Mouse (Mus musculus): ENCODE results near the gene Cntnap5a. TPM values are rescaled to one million over a fixed set of nuclear protein-coding genes. Genes with fewer than 3 reads are reported as not detected.
A peak's percentile ranks its signal among the peaks of the same experiment; 100 is the strongest.

The Cntnap5a gene
- polyA plus RNA-seq, 1 experiment from 2014 or later = 1.5 TPM

DNA sequence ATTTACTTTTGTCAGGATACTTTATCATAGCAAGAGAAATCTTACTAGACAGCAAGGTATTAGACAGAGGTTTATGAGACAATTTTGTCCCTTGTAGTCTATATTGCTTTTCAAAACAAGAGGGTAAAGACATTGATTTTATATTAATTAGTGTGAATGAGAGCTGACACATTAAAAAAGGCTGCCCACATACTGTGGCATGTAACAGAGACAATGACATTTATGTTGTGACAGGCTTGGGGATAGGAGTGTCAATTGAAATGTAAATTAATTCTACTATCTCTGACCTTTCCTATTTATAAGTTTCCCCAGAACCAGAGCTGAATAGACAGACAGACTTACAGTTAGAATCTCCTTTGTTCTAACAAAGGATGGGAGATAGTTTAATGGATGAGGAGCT is 596.6 kb downstream of the Cntnap5a start:
- no peak overlapping the region for H3K4me3 ChIP-seq (replicated peaks; ENCODE audit: low read length)
- no peaks in the 10 kb centered on the region for H3K9me3 ChIP-seq (ENCODE audit: control insufficient read depth, low read length)
- no peaks in the 10 kb centered on the region for H3K4me1 ChIP-seq (replicated peaks; ENCODE audit: control insufficient read depth, insufficient read depth, low read length)
- no peak for ATAC-seq
- H3K27ac ChIP-seq (ENCODE audit: low read length) = no peak overlapping the region
- no peak overlapping the region for H3K4me2 ChIP-seq (ENCODE audit: low read length)
- H3K36me3 ChIP-seq (ENCODE audit: control insufficient read depth, insufficient read depth) = no peaks in the 10 kb centered on the region
- H3K27me3 ChIP-seq (replicated peaks; ENCODE audit: control insufficient read depth, insufficient read depth, low read length) = no peaks in the 10 kb centered on the region
- H3K9ac ChIP-seq (replicated peaks; ENCODE audit: low read depth, low read length) = no peak overlapping the region

DNA sequence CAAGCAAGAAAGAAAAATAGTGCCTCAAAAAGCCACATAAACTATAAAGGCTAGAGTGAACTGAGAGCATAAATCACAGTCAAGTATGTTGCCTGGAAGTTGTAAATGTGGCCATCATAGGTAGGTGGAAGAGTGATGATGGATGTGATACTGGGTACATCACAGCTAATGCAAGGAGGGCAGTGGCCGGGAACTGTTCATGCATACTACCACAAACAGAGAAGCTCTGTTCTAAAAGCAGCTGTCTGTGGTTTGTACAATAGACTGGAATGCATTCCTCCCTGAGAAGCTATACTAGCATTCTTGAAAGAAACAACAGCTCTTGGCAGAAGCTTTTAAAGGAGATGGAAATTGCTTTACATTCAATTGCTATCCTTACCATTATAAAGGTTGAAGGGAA is 599.4 kb downstream of the Cntnap5a start:
- H3K27ac ChIP-seq (ENCODE audit: low read length) = no peak overlapping the region
- no peaks in the 10 kb centered on the region for H3K27me3 ChIP-seq (replicated peaks; ENCODE audit: control insufficient read depth, insufficient read depth, low read length)
- WGBS = 49% methylated on average over 1 of the region's 1 CpGs
- no peak overlapping the region for H3K4me3 ChIP-seq (replicated peaks; ENCODE audit: low read length)
- ATAC-seq = no peak
- no peaks in the 10 kb centered on the region for H3K36me3 ChIP-seq (ENCODE audit: control insufficient read depth, insufficient read depth)
- H3K4me1 ChIP-seq (replicated peaks; ENCODE audit: control insufficient read depth, insufficient read depth, low read length) = no peaks in the 10 kb centered on the region
- H3K4me2 ChIP-seq (ENCODE audit: low read length) = no peak overlapping the region
- no peak overlapping the region for H3K9ac ChIP-seq (replicated peaks; ENCODE audit: low read depth, low read length)
- no peaks in the 10 kb centered on the region for H3K9me3 ChIP-seq (ENCODE audit: control insufficient read depth, low read length)

- Histone ChIP-seq H3K27ac (ENCODE audit: low read length) (no peak overlapping the region), H3K4me2 (ENCODE audit: low read length) (no peak overlapping the region), H3K27me3 (replicated peaks; ENCODE audit: control insufficient read depth, insufficient read depth, low read length) (no peaks in the 10 kb centered on the region), H3K4me3 (replicated peaks; ENCODE audit: low read length) (no peak overlapping the region), H3K9ac (replicated peaks; ENCODE audit: low read depth, low read length) (no peak overlapping the region), H3K4me1 (replicated peaks; ENCODE audit: control insufficient read depth, insufficient read depth, low read length) (no peaks in the 10 kb centered on the region), H3K9me3 (ENCODE audit: control insufficient read depth, low read length) (no peaks in the 10 kb centered on the region), H3K36me3 (ENCODE audit: control insufficient read depth, insufficient read depth) (no peaks in the 10 kb centered on the region)
- peak; percentile 59 for ATAC-seq
- 34% methylated on average over 3 of the region's 3 CpGs for WGBS
Observed at GRCm38 (mm10) chr1:116306555-116306954, 622.0 kb downstream of the Cntnap5a start.

- no peak for ATAC-seq
- 74% methylated on average over 3 of the region's 3 CpGs for WGBS
Observed at GRCm38 (mm10) chr1:116311512-116311911, 627.0 kb downstream of the Cntnap5a start.

DNA sequence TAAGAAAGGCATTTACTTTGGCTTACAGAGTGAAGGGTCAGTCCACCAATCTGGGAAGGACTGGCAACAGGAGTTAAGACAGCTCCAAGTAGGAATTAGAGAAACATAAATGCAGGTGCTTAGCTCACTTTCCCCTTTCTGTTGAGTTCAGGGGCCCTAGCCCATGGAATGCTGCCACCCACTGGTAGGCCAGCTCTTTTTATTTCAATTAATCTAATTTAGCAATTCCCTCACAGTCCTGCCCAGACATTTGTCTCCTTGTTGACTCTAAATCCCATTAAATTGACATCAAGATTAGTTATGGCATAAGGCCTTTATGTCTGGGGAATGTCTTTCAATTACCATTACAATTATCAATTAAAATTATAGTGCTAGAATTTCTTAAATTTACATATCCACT is 628.7 kb downstream of the Cntnap5a start:
- no peaks in the 10 kb centered on the region for H3K27me3 ChIP-seq (replicated peaks; ENCODE audit: control insufficient read depth, insufficient read depth, low read length)
- no peak overlapping the region for H3K4me2 ChIP-seq (ENCODE audit: low read length)
- H3K9me3 ChIP-seq (ENCODE audit: control insufficient read depth, low read length) = no peaks in the 10 kb centered on the region
- no peak overlapping the region for H3K27ac ChIP-seq (ENCODE audit: low read length)
- H3K36me3 ChIP-seq (ENCODE audit: control insufficient read depth, insufficient read depth) = no peaks in the 10 kb centered on the region
- H3K4me3 ChIP-seq (replicated peaks; ENCODE audit: low read length) = no peak overlapping the region
- H3K4me1 ChIP-seq (replicated peaks; ENCODE audit: control insufficient read depth, insufficient read depth, low read length) = no peaks in the 10 kb centered on the region
- ATAC-seq = no peak
- H3K9ac ChIP-seq (replicated peaks; ENCODE audit: low read depth, low read length) = no peak overlapping the region

More at GRCm38 (mm10) chr1:116311512-116311911, 627.0 kb downstream of the Cntnap5a start:
- no peak overlapping the region for H3K4me2 ChIP-seq (ENCODE audit: low read length)
- H3K4me3 ChIP-seq (replicated peaks; ENCODE audit: low read length) = no peak overlapping the region
- H3K9me3 ChIP-seq (ENCODE audit: control insufficient read depth, low read length) = no peaks in the 10 kb centered on the region
- H3K36me3 ChIP-seq (ENCODE audit: control insufficient read depth, insufficient read depth) = no peaks in the 10 kb centered on the region
- H3K9ac ChIP-seq (replicated peaks; ENCODE audit: low read depth, low read length) = no peak overlapping the region
- H3K27ac ChIP-seq (ENCODE audit: low read length) = no peak overlapping the region
- H3K4me1 ChIP-seq (replicated peaks; ENCODE audit: control insufficient read depth, insufficient read depth, low read length) = no peaks in the 10 kb centered on the region
- H3K27me3 ChIP-seq (replicated peaks; ENCODE audit: control insufficient read depth, insufficient read depth, low read length) = no peaks in the 10 kb centered on the region

DNA sequence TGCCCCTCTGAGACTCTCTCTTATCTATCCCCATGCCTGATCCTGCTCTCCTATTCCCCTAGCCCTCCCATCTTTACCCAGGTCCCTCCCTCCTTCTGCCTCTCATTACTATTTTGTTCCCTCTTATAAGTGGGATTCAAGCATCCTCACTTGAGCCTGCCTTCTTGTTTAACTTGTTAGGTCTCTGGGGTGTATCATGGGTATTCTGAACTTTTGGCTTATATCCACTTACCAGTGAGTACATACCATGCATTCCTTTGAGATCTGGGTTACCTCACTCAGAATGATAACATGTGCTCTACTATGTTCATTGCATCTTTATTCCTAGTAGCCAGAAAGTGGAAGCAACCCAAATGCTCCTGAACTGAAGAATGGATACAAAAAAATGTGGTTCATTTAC is 639.9 kb downstream of the Cntnap5a start:
- H3K4me3 ChIP-seq (replicated peaks; ENCODE audit: low read length) = no peak overlapping the region
- no peaks in the 10 kb centered on the region for H3K9me3 ChIP-seq (ENCODE audit: control insufficient read depth, low read length)
- H3K36me3 ChIP-seq (ENCODE audit: control insufficient read depth, insufficient read depth) = no peaks in the 10 kb centered on the region
- no peaks in the 10 kb centered on the region for H3K4me1 ChIP-seq (replicated peaks; ENCODE audit: control insufficient read depth, insufficient read depth, low read length)
- H3K9ac ChIP-seq (replicated peaks; ENCODE audit: low read depth, low read length) = no peak overlapping the region
- no peak overlapping the region for H3K4me2 ChIP-seq (ENCODE audit: low read length)
- no peaks in the 10 kb centered on the region for H3K27me3 ChIP-seq (replicated peaks; ENCODE audit: control insufficient read depth, insufficient read depth, low read length)
- ATAC-seq = no peak
- no peak overlapping the region for H3K27ac ChIP-seq (ENCODE audit: low read length)

- Histone ChIP-seq H3K9me3 (ENCODE audit: control insufficient read depth, low read length) (no peaks in the 10 kb centered on the region), H3K36me3 (ENCODE audit: control insufficient read depth, insufficient read depth) (no peaks in the 10 kb centered on the region), H3K4me1 (replicated peaks; ENCODE audit: control insufficient read depth, insufficient read depth, low read length) (no peaks in the 10 kb centered on the region), H3K27me3 (replicated peaks; ENCODE audit: control insufficient read depth, insufficient read depth, low read length) (no peaks in the 10 kb centered on the region), H3K27ac (ENCODE audit: low read length) (no peak overlapping the region), H3K4me2 (ENCODE audit: low read length) (no peak overlapping the region), H3K4me3 (replicated peaks; ENCODE audit: low read length) (no peak overlapping the region), H3K9ac (replicated peaks; ENCODE audit: low read depth, low read length) (no peak overlapping the region)
- no peak for ATAC-seq
Observed at GRCm38 (mm10) chr1:116353669-116354068, 669.1 kb downstream of the Cntnap5a start.

DNA sequence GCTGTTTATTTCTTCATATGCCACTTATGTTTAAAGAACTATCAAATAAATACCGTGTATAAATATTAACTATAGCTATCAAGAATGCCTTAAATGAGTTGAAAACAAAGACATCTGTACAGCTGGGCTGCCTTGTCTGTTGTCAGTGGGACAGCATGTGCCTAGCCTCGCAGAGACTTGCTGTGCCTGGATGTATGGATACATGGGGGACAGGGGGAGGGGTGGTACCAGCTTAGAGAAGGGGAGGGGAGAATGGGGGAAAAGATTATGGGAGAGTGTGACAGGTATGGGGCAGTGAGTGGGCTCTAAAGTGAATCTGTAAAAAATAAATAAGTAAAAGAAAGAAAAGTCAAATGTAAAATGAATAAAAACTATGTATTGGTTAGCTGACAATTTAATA is 681.0 kb downstream of the Cntnap5a start:
- H3K36me3 ChIP-seq (ENCODE audit: control insufficient read depth, insufficient read depth) = no peaks in the 10 kb centered on the region
- 33% methylated on average over 2 of the region's 2 CpGs for WGBS
- H3K27ac ChIP-seq (ENCODE audit: low read length) = no peak overlapping the region
- no peak overlapping the region for H3K9ac ChIP-seq (replicated peaks; ENCODE audit: low read depth, low read length)
- no peak overlapping the region for H3K4me2 ChIP-seq (ENCODE audit: low read length)
- no peak for ATAC-seq
- H3K4me1 ChIP-seq (replicated peaks; ENCODE audit: control insufficient read depth, insufficient read depth, low read length) = no peaks in the 10 kb centered on the region
- no peaks in the 10 kb centered on the region for H3K9me3 ChIP-seq (ENCODE audit: control insufficient read depth, low read length)
- H3K27me3 ChIP-seq (replicated peaks; ENCODE audit: control insufficient read depth, insufficient read depth, low read length) = no peaks in the 10 kb centered on the region
- no peak overlapping the region for H3K4me3 ChIP-seq (replicated peaks; ENCODE audit: low read length)

DNA sequence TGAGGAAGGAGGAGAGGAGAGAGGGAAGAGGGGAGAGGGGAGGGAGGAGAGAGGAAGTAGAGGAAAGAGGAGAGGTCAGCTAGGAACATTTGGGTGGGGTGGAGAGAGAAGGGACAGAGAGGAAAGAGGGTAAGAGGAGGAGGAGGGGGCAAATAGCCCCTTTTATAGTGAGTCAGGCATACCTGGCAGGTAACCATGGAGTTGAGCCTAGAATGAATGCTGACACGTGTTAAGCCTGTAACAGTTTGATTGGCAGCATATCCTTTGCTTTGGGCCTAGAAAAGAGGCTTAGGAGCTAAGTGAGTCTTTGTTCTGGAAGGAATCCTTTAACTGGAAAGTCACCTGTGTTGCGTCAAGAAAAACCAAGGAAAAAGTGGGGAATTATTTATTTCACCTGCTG is 681.6 kb downstream of the Cntnap5a start:
- Histone ChIP-seq H3K4me2 (ENCODE audit: low read length) (no peak overlapping the region), H3K27me3 (replicated peaks; ENCODE audit: control insufficient read depth, insufficient read depth, low read length) (no peaks in the 10 kb centered on the region), H3K9ac (replicated peaks; ENCODE audit: low read depth, low read length) (no peak overlapping the region), H3K36me3 (ENCODE audit: control insufficient read depth, insufficient read depth) (no peaks in the 10 kb centered on the region), H3K4me1 (replicated peaks; ENCODE audit: control insufficient read depth, insufficient read depth, low read length) (no peaks in the 10 kb centered on the region), H3K9me3 (ENCODE audit: control insufficient read depth, low read length) (no peaks in the 10 kb centered on the region), H3K27ac (ENCODE audit: low read length) (no peak overlapping the region), H3K4me3 (replicated peaks; ENCODE audit: low read length) (no peak overlapping the region)
- WGBS = 11% methylated on average over 2 of the region's 2 CpGs
- no peak for ATAC-seq

DNA sequence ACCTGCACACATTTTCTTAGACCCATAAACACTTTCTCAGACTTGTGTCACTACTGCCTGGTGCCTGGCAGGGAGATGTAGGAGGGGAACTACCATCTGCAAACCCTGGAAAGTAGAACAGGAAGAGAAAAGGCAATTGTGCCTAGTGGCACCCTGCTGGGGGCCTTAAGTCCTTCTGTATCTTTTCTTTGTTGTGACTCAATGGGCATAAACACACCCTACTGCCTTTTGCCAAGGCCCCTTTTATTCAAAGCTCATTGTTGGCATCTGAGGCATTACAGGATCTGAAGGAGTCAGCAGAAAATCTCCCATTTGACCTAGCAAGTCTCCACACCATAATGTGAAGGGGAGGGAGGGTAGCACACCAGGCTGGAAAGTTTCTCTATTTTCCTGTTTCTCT is 682.2 kb downstream of the Cntnap5a start:
- Histone ChIP-seq H3K36me3 (ENCODE audit: control insufficient read depth, insufficient read depth) (no peaks in the 10 kb centered on the region), H3K9me3 (ENCODE audit: control insufficient read depth, low read length) (no peaks in the 10 kb centered on the region), H3K4me2 (ENCODE audit: low read length) (no peak overlapping the region), H3K4me3 (replicated peaks; ENCODE audit: low read length) (no peak overlapping the region), H3K27me3 (replicated peaks; ENCODE audit: control insufficient read depth, insufficient read depth, low read length) (no peaks in the 10 kb centered on the region), H3K27ac (ENCODE audit: low read length) (no peak overlapping the region), H3K4me1 (replicated peaks; ENCODE audit: control insufficient read depth, insufficient read depth, low read length) (no peaks in the 10 kb centered on the region), H3K9ac (replicated peaks; ENCODE audit: low read depth, low read length) (no peak overlapping the region)
- ATAC-seq = no peak
